Mouse (Mus musculus): Measurements from ENCODE around the gene Chmp2a. TPM values are rescaled to one million over a fixed set of nuclear protein-coding genes. Genes with fewer than 3 reads are reported as not detected.

Gene Chmp2a
- total RNA-seq, 2 experiments from 2014 or later = 123 to 135 TPM

GRCm38 (mm10) chr7:13009143-13010004, 25.2 kb downstream of the Chmp2a start:
- DNase-seq (ENCODE audit: low spot score in 2 of 2) = peak; percentile 93 to 97
- intact Hi-C loops (cut with DNase I) = loop anchor here (2.0 to 5.0 kb wide), 3 partner anchors 15 to 97 kb away; no protein-coding TSS in a partner anchor

DNA sequence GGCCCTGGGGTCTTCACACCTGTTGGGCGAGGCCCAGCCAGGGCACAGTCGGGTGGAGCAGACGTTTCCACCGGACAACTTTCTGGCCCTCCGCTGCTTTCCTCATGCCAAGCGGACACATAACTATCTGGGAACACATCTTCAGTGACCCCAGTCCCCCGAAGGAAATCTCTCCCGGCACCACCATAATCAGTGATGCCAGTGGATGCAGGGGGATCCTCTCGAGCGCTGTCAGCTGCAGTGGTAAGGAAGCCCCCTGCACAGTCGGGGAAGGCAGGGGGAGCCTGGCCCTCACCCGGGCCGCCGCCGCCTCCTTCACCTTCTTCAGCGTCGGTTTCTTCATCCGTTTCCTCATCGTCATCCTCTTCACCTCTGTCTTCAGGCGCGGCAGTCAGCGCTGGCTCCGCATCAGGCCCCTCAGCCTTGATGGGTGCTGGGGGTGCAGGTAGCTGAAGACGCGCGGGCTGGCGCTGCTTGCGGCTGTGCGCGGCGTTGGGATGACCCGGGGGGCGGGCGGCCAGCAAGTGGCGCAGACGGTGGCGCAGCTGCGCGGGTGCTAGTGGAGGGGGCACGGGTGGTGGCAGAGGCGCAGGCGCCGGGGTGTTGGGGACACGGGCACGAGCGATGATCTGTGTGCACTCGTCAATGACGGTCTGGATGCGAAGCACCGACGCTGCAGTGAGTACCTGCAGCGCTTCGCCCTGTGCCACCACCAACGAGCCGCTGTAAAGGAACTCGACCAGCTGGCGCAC, 27.1 kb downstream of the Chmp2a start:
- intact Hi-C loops (cut with DNase I) = loop anchor here (2.0 to 5.0 kb wide), 3 partner anchors 17 to 95 kb away; no protein-coding TSS in a partner anchor
- peak in 1 of 2 experiments; percentile 7 for DNase-seq (ENCODE audit: low spot score in 2 of 2)

DNA sequence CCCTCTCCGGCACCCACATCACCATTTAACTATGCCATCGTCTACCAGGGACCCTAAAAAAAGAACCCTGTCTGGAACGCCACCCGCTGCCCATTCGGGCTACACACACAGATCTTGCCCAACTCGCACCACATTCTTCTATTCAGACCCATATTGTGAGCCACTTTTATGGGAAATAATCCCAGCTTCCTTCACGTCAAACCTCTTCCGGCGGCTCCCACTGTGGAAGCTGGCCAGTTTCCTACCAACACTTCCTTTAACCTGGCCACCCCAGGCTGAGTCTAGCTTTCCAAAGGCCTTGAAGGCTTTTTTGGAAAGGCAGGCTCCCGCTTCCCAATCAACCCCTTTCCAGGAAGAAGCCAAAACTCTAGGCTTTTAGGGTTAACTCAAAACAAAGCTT, 28.1 kb downstream of the Chmp2a start:
- intact Hi-C loops (cut with DNase I) = loop anchor here (5.0 kb wide), 1 partner anchor 94 kb away; no protein-coding TSS in a partner anchor

GRCm38 (mm10) chr7:13006011-13006410, 28.6 kb downstream of the Chmp2a start:
- intact Hi-C loops (cut with DNase I) = loop anchor here (5.0 kb wide), 1 partner anchor 94 kb away; no protein-coding TSS in a partner anchor
- no peak for DNase-seq (ENCODE audit: low spot score in 2 of 2)

More for the DNA sequence above, 28.1 kb downstream of the Chmp2a start:
- no peak for DNase-seq (ENCODE audit: low spot score in 2 of 2)

DNA sequence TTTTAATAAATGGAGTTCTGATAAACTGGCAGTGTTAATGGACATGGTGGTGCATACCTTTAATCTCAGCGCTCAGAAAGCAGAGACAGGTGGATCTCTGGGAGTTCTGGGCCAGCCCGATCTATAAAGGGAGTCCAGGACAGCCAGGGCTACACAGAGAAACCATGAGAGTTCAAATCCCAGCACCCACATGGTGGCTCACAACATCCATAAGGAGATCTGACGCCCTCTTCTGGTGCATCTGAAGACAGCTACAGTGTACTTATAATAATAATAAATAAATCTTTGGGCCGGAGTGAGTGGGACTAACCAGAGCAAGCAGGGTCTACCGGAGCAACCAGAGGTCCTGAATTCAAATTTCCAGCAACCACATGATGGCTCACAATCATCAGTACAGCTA, 31.2 kb downstream of the Chmp2a start:
- intact Hi-C loops (cut with DNase I) = no loop called here

DNA sequence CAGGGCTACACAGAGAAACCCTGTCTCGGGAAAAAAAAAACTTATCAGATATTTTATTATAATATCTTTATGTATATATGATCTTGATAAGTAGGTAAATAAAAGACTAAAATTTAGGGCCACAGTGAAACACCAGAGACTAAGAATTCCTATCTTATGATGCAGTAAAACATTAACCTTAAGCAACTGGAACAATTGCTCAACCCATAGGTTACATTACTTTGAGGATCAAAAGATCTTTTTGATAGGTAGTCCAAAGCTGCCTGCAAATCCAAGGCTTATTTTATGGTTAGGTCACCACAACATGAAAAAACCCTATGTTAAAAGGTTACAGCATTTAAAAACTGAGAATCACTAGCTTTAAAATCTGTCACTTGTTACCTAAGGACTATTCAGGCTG, 33.0 kb downstream of the Chmp2a start:
- intact Hi-C loops (cut with DNase I) = no loop called here
- DNase-seq (ENCODE audit: low spot score in 2 of 2) = no peak

More for the DNA sequence above, 31.2 kb downstream of the Chmp2a start:
- no peak for DNase-seq (ENCODE audit: low spot score in 2 of 2)

GRCm38 (mm10) chr7:12998851-12999250, 35.8 kb downstream of the Chmp2a start, which contains the start of gene Trim28:
Gene Trim28 (plus strand): TSS chr7:12999114.
- intact Hi-C loops (cut with DNase I) = no loop called here
- DNase-seq (ENCODE audit: low spot score in 2 of 2) = no peak

GRCm38 (mm10) chr7:12998053-12998452, 36.6 kb downstream of the Chmp2a start, which contains the start of gene Slc27a5:
Gene Slc27a5 (minus strand): TSS chr7:12998192.
- no peak for DNase-seq (ENCODE audit: low spot score in 2 of 2)
- intact Hi-C loops (cut with DNase I) = no loop called here

GRCm38 (mm10) chr7:12997230-12997629, 37.4 kb downstream of the Chmp2a start:
- DNase-seq (ENCODE audit: low spot score in 2 of 2) = no peak
- intact Hi-C loops (cut with DNase I) = no loop called here

GRCm38 (mm10) chr7:12995862-12996261, 38.7 kb downstream of the Chmp2a start:
- no peak for DNase-seq (ENCODE audit: low spot score in 2 of 2)
- intact Hi-C loops (cut with DNase I) = no loop called here

DNA sequence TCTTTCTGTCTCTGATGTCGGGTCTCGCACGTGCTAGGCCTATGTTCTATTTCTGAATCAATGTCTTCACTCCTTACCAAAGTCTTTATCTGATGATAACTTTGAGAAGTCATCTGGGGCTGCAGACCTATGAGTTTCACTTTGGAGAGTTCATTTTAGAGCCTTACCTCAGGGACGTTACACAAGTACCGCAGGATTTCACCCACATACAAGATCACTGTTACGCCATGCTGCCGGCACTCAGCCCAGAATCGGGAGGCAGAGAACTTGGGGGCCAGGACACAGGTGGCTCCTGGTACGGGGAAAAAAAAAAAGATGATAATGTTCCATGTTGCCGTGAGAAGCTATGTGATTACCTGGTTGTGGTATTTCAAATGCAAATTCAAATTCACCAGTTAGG, 41.5 kb downstream of the Chmp2a start:
- no peak for DNase-seq (ENCODE audit: low spot score in 2 of 2)
- intact Hi-C loops (cut with DNase I) = no loop called here

- intact Hi-C loops (cut with DNase I) = no loop called here
- no peak for DNase-seq (ENCODE audit: low spot score in 2 of 2)
These were observed 42.4 kb downstream of the Chmp2a start for GRCm38 (mm10) chr7:12992222-12992621.

DNA sequence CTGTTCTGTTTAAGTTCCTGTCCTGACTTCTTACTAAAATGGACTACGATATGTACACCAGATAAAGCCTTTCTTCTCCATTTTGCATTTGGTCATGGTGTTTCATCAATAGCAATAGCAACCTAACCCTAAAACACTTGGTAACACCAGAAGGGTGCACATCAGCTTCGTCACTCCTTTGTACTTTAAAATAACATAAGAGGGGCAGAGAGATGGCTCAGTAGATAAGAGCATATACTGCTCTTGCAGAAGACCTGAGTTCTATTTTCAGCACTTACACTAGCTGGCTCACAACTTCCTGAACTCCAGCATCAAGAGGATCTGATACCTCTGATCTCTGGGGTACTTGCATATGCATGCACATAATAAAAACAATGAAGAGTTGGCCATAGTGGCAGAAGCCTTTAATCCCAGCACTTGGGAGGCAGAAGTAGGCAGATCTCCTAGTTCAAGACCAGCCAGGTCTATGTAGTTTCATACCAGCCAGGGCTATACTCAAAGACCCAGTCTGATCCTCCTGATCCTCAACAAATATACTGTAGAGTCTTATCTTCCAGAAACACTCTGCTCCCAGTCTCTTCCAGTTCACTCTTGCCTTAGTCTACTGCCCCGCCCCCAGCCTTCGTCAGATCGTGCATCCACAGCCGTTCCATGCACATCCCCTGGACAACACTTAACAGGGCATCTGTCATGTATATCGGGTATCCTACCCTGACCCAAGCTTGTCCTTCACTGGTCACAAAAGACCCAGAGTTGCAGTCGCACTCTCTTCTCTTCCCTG, 47.0 kb downstream of the Chmp2a start:
- intact Hi-C loops (cut with DNase I) = no loop called here
- DNase-seq (ENCODE audit: low spot score in 2 of 2) = no peak

- no peak for DNase-seq (ENCODE audit: low spot score in 2 of 2)
- intact Hi-C loops (cut with DNase I) = no loop called here
These were observed 47.7 kb downstream of the Chmp2a start for GRCm38 (mm10) chr7:12986906-12987305.

DNA sequence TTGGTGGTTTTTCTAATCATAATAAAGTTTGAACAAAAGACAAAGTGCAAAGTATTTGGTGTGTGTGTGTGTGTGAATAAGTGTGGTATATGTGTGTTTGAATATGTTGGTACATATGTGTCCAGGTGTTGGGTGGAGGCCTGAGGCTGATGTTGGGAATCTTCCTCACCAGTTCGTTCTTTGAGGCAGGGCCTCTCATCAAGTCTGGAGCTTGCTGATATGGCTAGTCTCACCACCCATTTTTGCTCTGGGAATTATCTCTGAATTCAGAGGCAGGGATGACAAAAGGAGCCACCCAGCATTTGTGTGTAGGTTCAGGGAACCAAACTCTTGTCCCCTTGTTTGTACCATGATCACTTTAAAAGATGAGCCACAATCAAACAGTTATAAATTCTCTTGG, 48.9 kb downstream of the Chmp2a start:
- intact Hi-C loops (cut with DNase I) = no loop called here
- no peak for DNase-seq (ENCODE audit: low spot score in 2 of 2)

Other genes with a start within 250 kb of the Chmp2a start
- 10 to 100 TPM; 14.7 to 17.6 TPM for gene Zscan18, start 231.2 kb downstream of the Chmp2a start, total RNA-seq (2021)
- 10 to 100 TPM; 19.4 to 20.1 TPM for gene Zfp329, start 215.9 kb downstream of the Chmp2a start, total RNA-seq (2021)
- gene Zfp110, start 200.0 kb downstream of the Chmp2a start, total RNA-seq (2021) = 10 to 100 TPM; 10.5 to 11.1 TPM
- 1 to 10 TPM; 7.1 to 7.4 TPM for gene Zfp128, start 153.6 kb downstream of the Chmp2a start, total RNA-seq (2021)
- gene Zscan22, start 137.0 kb downstream of the Chmp2a start, total RNA-seq (2021) = 10 to 100 TPM; 12.2 to 13.4 TPM
- 100 to 1,000 TPM; 363 to 401 TPM for gene Rps5, start 112.5 kb downstream of the Chmp2a start, total RNA-seq (2021)
- gene Rnf225, start 107.4 kb downstream of the Chmp2a start, total RNA-seq (2021) = 1 to 10 TPM; 1.1 to 1.4 TPM
- 10 to 100 TPM; 13.4 to 13.6 TPM for gene Zfp324, start 69.0 kb downstream of the Chmp2a start, total RNA-seq (2021)
- 1 to 10 TPM; 7.1 to 8.5 TPM for gene Zfp446, start 57.0 kb downstream of the Chmp2a start, total RNA-seq (2021)
- gene Slc27a5, start 36.6 kb downstream of the Chmp2a start, total RNA-seq (2021) = not detected
- gene Trim28, start 35.7 kb downstream of the Chmp2a start, total RNA-seq (2021) = 100 to 1,000 TPM; 218 to 223 TPM
- gene Zbtb45, start 24.8 kb downstream of the Chmp2a start, total RNA-seq (2021) = 10 to 100 TPM; 33.3 to 35.6 TPM
- 100 to 1,000 TPM; 207 to 218 TPM for gene Ube2m, start 3.5 kb upstream of the Chmp2a start, total RNA-seq (2021)
- gene Mzf1, start 20.0 kb upstream of the Chmp2a start, total RNA-seq (2021) = 10 to 100 TPM; 15.5 to 16.7 TPM
- not detected for gene Vmn1r85, start 60.4 kb upstream of the Chmp2a start, total RNA-seq (2021)
- not detected for gene Vmn1r86, start 85.1 kb upstream of the Chmp2a start, total RNA-seq (2021)
- not detected for gene Vmn1r87, start 105.3 kb upstream of the Chmp2a start, total RNA-seq (2021)
- under 1 TPM; 0.13 TPM for gene Vmn1r88, start 124.8 kb upstream of the Chmp2a start, total RNA-seq (2021)
- not detected for gene Vmn1r89, start 178.2 kb upstream of the Chmp2a start, total RNA-seq (2021)
- gene Lig1, start 242.5 kb upstream of the Chmp2a start, total RNA-seq (2021) = 10 to 100 TPM in 1 of 2 experiments, 1 to 10 TPM in 1; 8.0 to 11.6 TPM
- 10 to 100 TPM; 11.3 to 12.7 TPM for gene Zswim9, start 243.9 kb upstream of the Chmp2a start, total RNA-seq (2021)